Mouse (Mus musculus) liver, embryonic 18 days (tissue): Measurements from ENCODE around the gene C1qb. TPM values are rescaled to one million over a fixed set of nuclear protein-coding genes. Genes with fewer than 3 reads are reported as not detected.

ENCODE experiments used
- polyA plus RNA-seq: library from polyadenylated mRNA; depleted of rRNA; stranded (reverse); fragments of >200 nt; gene quantifications from 2 replicates; pipeline ENCODE4 v1.2.3, GENCODE M21; 2012; rRNA removed

Gene C1qb
- polyA plus RNA-seq = 188 and 207 TPM in 2 replicates

GRCm38 (mm10) chr4:136886101-136886500 lies at the start of gene C1qb:
TSS of gene C1qb (minus strand) at chr4:136886187.

GRCm38 (mm10) chr4:136898637-136899036 lies 12.7 kb upstream of the C1qb start, which contains the start of gene C1qa:
TSS of gene C1qa (minus strand) at chr4:136898803.

GRCm38 (mm10) chr4:136892811-136893210 lies 6.8 kb upstream of the C1qb start, which contains the start of gene C1qc:
TSS of gene C1qc (minus strand) at chr4:136893065.

GRCm38 (mm10) chr4:136835621-136836386 lies 50.2 kb downstream of the C1qb start, which contains the start of gene Ephb2:
TSS of gene Ephb2 (minus strand) at chr4:136835988.

Other genes with a start within 250 kb of the C1qb start
- 0.41 and 0.42 TPM in 2 replicates for gene Ephb2, start 50.2 kb downstream of the C1qb start, polyA plus RNA-seq
- gene C1qc, start 6.9 kb upstream of the C1qb start, polyA plus RNA-seq = 129 and 153 TPM in 2 replicates
- 106 and 113 TPM in 2 replicates for gene C1qa, start 12.6 kb upstream of the C1qb start, polyA plus RNA-seq
- 0.24 and 0.80 TPM in 2 replicates for gene Epha8, start 70.6 kb upstream of the C1qb start, polyA plus RNA-seq
- 1.5 and 2.1 TPM in 2 replicates for gene Zbtb40, start 162.6 kb upstream of the C1qb start, polyA plus RNA-seq